Mouse (Mus musculus) C2C12 (cell line): ENCODE results near the gene St6galnac4.

Source experiments
- CEBPB ChIP-seq: IDR thresholded peaks from one replicate; pipeline ENCODE4 v1.6.1; 2011; ENCODE audit warnings: low read depth, mild to moderate bottlenecking, control low read depth, moderate library complexity
- CTCF ChIP-seq: IDR thresholded peaks from one replicate; pipeline ENCODE4 v1.5.1; 2011; ENCODE audit not compliant: control insufficient read depth, insufficient read depth, insufficient read length
- FOSL1 ChIP-seq: IDR thresholded peaks from one replicate; pipeline ENCODE4 v1.8.0; 2011; ENCODE audit warnings: mild to moderate bottlenecking, low read length; ENCODE audit not compliant: poor library complexity, insufficient read depth, severe bottlenecking
- MAX ChIP-seq: IDR thresholded peaks from one replicate; pipeline ENCODE4 v1.6.1; 2011; ENCODE audit warnings: mild to moderate bottlenecking, control low read depth
- USF1 ChIP-seq: IDR thresholded peaks from one replicate; pipeline ENCODE4 v1.6.1; 2011; ENCODE audit warnings: low read depth, mild to moderate bottlenecking, control low read depth, moderate library complexity

GRCm38 (mm10) chr2:32589213-32589795, 2.4 kb downstream of the St6galnac4 start:
- TF ChIP-seq CTCF, result no peak
- peak; percentile 71 for TF ChIP-seq MAX
- no peak for TF ChIP-seq CEBPB
- peak; percentile 75 for TF ChIP-seq USF1
- TF ChIP-seq FOSL1, result no peak
